Mouse (Mus musculus) cerebellum, adult 2 months (tissue): Measurements from ENCODE around the gene Mnt. TPM values are rescaled to one million over a fixed set of nuclear protein-coding genes. Genes with fewer than 3 reads are reported as not detected.

Experiments used
- DNase-seq, 2 experiments: peaks; one replicate each; pipeline ENCODE4 v3.0.0; 2021
- H3K27ac ChIP-seq: fragments of 200-500 bp; 2 replicates; pipeline ENCODE4 v1.5.1; 2012; ENCODE audit warnings: low read length, control low read depth, inconsistent platforms; ENCODE audit not compliant: insufficient read depth
- H3K27me3 ChIP-seq: fragments of 200-500 bp; 2 replicates; pipeline ENCODE4 v1.6.1; 2012; ENCODE audit warnings: inconsistent platforms, mild to moderate bottlenecking, low read length, moderate library complexity; ENCODE audit not compliant: control insufficient read depth, insufficient read depth
- H3K4me1 ChIP-seq: fragments of 200-500 bp; 2 replicates; pipeline ENCODE4 v1.6.1; 2011; ENCODE audit warnings: low read length; ENCODE audit not compliant: control insufficient read depth, insufficient read depth
- H3K4me3 ChIP-seq: fragments of 200-500 bp; replicated peaks from 2 replicates; pipeline ENCODE3; 2011; ENCODE audit warnings: mild to moderate bottlenecking, low read depth, low read length, control low read depth; ENCODE audit not compliant: insufficient read depth
- CTCF ChIP-seq: fragments of 200-500 bp; IDR thresholded peaks from 2 replicates; pipeline ENCODE4 v1.5.1; 2011; ENCODE audit warnings: low read depth, mild to moderate bottlenecking, control low read depth, low read length, moderate library complexity, borderline replicate concordance; ENCODE audit not compliant: insufficient read depth
- POLR2A ChIP-seq: fragments of 200-500 bp; IDR thresholded peaks from 2 replicates; pipeline ENCODE4 v1.6.1; 2011; ENCODE audit warnings: low read length, control low read depth, borderline replicate concordance; ENCODE audit not compliant: insufficient read depth
- WGBS: fragments of 180-500 bp; shearing (Covaris S2); methylation state at CpG from one replicate; pipeline ENCODE4 v1.1.7; 2018; 5-methylcytosine and 5-hydroxymethylcytosine counted together
- polyA plus RNA-seq: library from polyadenylated mRNA; depleted of rRNA; stranded (reverse); fragments of >200 nt; gene quantifications from 2 replicates; pipeline ENCODE4 v1.2.3, GENCODE M21; 2012; rRNA removed

Gene Mnt
- polyA plus RNA-seq, 1 experiment = 18.0 TPM

DNA sequence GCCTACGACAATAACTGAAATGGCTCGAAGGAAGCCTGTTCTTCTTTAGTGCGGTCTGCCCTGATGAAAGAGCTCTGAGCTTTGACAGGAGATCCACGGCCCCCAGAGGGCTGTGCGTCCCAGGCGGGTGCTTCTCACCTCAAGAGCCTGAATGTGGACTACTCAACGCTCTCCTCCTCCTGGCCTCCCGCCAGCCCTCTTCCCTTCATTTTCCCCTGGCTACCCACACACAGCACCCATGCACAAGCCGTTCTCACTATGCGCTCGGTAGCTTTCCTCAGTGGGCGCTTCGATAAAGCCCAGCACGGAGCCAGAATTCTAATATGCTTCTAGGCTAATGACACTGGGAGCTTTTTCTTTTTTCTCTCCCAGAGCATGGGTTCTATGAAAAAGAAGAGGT lies 51.3 kb downstream of the Mnt start:
- Histone ChIP-seq H3K27me3 (no peaks in the 10 kb centered on the region), H3K27ac (no peak overlapping the region), H3K4me1 (peaks cover 9% of the 10 kb centered on the region), H3K4me3 (no peak overlapping the region)
- DNase-seq = peak in 1 of 2 experiments; percentile 12
- 76% methylated on average over 14 of the region's 14 CpGs for WGBS
- no peak for TF ChIP-seq POLR2A
- no peak for TF ChIP-seq CTCF

DNA sequence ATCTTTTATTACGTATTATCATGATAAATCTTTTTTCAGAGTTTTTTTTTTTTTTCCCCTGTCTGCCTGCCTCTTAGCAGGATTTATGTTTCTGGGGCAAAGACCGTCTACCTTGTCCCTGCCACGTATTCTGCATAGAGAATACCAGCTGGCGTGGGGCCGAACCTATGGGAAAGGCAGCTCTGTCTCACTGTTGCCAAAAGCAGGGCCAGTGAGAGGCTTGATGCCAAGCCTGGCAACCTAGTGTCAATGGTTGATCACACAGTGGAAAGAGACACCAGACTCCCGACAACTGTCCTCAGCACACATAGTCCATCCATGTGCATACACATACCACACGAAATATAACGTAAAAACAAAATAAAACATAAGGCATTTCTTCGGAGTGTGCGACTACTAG lies 52.4 kb downstream of the Mnt start:
- 31% methylated on average over 10 of the region's 10 CpGs for WGBS
- no peak overlapping the region for H3K27ac ChIP-seq
- no peak overlapping the region for H3K4me3 ChIP-seq
- peaks cover 8% of the 10 kb centered on the region for H3K4me1 ChIP-seq
- peak; percentile 72 to 87 for DNase-seq
- TF ChIP-seq CTCF (no peak), POLR2A (no peak)
- H3K27me3 ChIP-seq = no peaks in the 10 kb centered on the region

DNA sequence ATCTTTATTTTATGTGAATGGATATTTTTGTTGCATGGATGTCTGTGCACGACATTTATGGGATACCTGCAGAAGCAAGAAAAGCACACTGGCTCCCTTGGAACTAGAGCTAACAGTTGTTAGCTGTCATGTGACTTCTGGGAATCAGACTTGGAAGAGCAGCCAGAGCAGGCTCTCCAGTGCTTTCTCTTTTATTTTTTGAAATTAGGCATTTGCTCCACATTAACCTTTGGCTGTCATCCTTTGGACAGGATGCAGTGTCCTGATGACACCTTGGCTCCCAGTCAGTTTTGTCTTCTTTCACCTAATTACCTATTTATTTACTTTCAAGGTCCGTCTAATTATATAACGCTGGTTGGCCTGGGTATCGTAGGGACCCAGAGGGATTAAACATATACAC lies 63.9 kb downstream of the Mnt start:
- no peak overlapping the region for H3K27ac ChIP-seq
- H3K27me3 ChIP-seq = no peaks in the 10 kb centered on the region

More for the DNA sequence above, 63.9 kb downstream of the Mnt start:
- TF ChIP-seq CTCF = no peak
- TF ChIP-seq POLR2A = no peak
- DNase-seq = peak in 1 of 2 experiments; percentile 46
- WGBS = 20% methylated on average over 4 of the region's 4 CpGs
- Histone ChIP-seq H3K4me1 (0 out of 2 replicates have a peak, but pooled peaks cover 3% of the 10 kb centered on the region), H3K4me3 (no peak overlapping the region)

Other genes with a start within 250 kb of the Mnt start
- gene Rap1gap2, start 220.0 kb upstream of the Mnt start, polyA plus RNA-seq = 67.5 and 71.0 TPM in 2 replicates
- gene Ccdc92b, start 211.3 kb upstream of the Mnt start, polyA plus RNA-seq = 21.8 and 22.7 TPM in 2 replicates
- gene Cluh, start 181.4 kb upstream of the Mnt start, polyA plus RNA-seq = 67.4 and 68.4 TPM in 2 replicates
- gene Pafah1b1, start 106.2 kb upstream of the Mnt start, polyA plus RNA-seq = 185 and 190 TPM in 2 replicates
- 17.6 and 18.5 TPM in 2 replicates for gene Mettl16, start 60.1 kb upstream of the Mnt start, polyA plus RNA-seq
- gene Sgsm2, start 66.1 kb downstream of the Mnt start, polyA plus RNA-seq = 29.0 and 30.7 TPM in 2 replicates
- 16.1 and 17.4 TPM in 2 replicates for gene Tsr1, start 67.2 kb downstream of the Mnt start, polyA plus RNA-seq
- gene Smg6, start 94.9 kb downstream of the Mnt start, polyA plus RNA-seq = 31.1 and 31.6 TPM in 2 replicates
- gene Srr, start 95.0 kb downstream of the Mnt start, polyA plus RNA-seq = 36.5 and 37.8 TPM in 2 replicates